Mouse (Mus musculus) c-Kit-positive CD71-negative TER-119-negative erythroid progenitor cells, embryonic 14.5 days (primary cell): ENCODE results near the gene Mroh3.

ENCODE experiments used
- DNase-seq: peaks from one replicate; pipeline ENCODE4 v3.0.0-alpha.2; 2013; ENCODE audit warnings: low read depth

Mroh3 gene

DNA sequence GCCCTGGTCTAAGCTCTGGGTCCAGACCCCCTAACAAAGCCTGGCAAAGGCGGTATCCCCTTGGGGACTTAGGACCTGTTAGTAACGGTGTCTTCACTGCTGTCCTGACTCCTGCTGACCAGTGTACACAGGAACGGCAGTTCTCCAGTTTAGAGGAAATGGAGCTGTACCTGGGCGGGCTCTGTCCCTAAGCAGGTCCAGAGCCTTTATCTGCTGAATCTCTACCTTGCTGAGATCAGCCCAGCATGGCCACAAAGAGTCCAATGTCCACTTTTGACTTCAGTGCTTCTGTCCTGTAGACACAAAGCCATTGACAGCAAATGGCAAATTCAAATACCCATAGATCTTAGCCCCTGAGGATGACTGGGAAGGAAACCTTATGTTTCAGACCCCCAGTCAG is 55.7 kb downstream of the Mroh3 start:
- no peak for DNase-seq

GRCm38 (mm10) chr1:136156304-136156703 is 56.3 kb downstream of the Mroh3 start:
- DNase-seq, result no peak

GRCm38 (mm10) chr1:136151371-136151770 is 61.3 kb downstream of the Mroh3 start:
- no peak for DNase-seq

DNA sequence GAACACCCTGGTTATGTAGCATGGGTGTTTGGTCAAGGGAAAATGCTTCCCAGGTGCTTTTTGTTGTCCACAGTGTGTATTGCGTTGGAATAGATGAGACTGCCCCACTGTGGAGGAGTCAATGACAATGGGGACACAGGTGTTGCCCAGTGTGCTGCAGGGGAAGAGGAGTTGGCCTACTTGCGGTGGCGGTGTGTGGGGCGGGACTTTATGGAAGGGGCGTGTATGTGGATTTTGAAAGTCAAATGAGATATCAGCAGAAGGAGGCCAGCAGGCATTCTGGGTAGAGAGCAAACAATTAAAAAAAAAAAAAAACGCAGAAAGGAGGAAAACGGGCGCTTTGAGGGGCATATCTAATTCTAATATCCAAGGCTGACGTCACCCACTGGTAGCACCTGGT is 62.9 kb downstream of the Mroh3 start:
- no peak for DNase-seq

DNA sequence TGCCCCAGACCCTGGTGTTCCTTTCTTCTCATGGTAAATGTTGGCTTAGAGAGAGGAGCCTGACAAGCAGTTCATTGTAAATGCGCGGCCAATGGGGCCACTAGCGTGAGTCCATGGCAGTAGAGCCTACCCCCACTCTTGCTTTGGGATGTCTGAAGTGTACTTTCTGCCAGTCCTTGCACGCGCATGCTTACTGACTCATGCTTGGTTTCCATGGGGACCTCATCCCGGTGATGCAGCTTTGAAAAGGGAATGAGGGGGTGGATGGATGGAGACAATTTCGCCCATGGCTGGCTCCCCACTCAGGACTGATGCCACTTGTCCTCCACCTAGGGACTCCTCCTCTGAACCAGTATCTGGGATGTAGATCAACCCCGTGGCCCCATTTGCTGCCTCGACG is 69.1 kb downstream of the Mroh3 start:
- DNase-seq, result no peak

- DNase-seq, result no peak
These were observed 70.3 kb downstream of the Mroh3 start for GRCm38 (mm10) chr1:136142336-136142735.

GRCm38 (mm10) chr1:136141176-136141950 is 71.3 kb downstream of the Mroh3 start:
- DNase-seq, result no peak

DNA sequence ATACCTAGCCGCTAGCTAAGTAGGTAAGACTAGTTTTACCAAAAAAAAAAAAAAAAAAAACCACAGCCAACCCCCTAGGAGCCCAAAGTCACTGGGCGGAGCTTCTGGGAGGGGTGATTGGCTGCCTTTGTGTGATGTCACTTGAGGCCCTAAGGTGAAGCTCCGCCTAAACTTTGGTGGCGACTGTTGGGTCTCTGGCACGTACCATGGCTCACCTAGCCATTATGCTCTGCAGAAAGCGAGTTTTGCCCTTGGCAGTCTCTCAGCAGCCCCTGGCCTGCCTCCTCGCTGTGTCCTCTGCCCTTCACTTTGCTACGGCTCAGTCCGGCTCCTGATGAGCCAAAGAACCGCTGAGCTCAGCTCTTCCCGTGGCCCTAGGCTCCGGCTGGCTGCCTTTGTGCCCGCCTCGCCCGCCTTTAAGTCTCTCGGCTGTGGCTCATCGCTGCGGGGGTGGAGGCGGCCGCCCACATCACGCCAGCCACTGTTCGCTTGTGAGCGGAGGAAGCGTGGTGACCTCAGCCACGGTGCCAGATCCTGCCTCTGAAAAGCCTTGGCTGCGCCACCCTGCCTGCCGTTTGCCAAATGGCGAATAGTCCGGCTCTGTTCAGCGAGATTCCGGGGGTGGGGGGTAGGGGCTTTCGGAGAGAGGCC is 72.5 kb downstream of the Mroh3 start:
- peak; percentile 92 for DNase-seq

- no peak for DNase-seq
These were observed 74.3 kb downstream of the Mroh3 start for GRCm38 (mm10) chr1:136138191-136138830.

- no peak for DNase-seq
These were observed 75.1 kb downstream of the Mroh3 start for GRCm38 (mm10) chr1:136137575-136137974.

- no peak for DNase-seq
These were observed 75.5 kb downstream of the Mroh3 start for GRCm38 (mm10) chr1:136137071-136137531.

- no peak for DNase-seq
These were observed 76.1 kb downstream of the Mroh3 start for GRCm38 (mm10) chr1:136136547-136136946.

DNA sequence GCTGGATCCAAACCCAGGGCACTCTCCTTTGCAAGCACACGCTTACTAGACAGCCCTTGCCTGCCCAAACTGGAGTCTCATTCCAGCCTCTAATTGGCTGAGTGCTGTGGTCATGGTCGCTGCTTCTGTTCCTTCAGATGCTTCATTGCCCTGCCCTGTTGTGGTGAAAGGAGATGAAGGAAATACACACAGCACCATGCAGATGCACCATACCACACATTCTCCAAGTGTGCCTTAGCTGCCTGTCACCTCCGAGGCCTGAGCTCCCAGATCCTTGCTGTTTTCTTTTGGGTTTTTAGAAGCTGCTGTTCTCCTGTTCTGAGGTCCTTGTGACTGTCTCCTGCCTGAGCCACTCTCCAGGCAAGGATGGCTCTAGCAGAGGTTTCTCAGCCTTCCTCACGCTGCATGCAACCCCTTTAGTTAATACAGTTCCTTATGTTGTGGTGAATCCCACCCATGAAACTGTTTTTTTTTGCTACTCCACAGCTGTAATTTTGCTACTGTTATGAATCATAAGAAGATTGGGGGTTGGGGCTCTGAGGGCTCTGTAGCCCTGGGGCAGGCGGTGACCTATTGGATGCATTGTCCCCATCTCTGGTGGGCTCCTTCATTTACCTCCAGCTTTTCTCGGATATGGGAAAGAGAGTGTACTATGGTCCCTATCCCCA is 76.7 kb downstream of the Mroh3 start:
- DNase-seq, result no peak

- peak; percentile 78 for DNase-seq
These were observed 77.6 kb downstream of the Mroh3 start for GRCm38 (mm10) chr1:136135046-136135445.

DNA sequence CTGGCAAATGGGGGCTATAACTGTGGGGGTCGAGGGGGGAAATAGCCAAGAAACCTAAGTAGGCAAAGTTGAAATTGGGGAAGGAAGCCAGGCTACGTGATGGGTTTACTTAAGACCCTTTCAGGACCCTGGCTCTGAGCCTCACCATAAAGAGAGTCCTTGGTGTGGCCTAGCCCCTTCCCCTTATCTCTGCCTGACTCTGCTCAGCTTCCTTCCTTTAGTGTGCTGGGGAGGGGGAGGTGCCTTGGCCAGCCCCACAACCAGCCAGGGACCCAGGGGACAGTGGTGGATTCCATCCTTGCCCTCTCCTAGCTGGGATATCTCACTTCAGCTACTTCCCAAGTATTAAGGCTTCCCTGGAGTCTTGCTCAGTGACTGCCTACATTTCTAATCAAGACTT is 78.1 kb downstream of the Mroh3 start:
- no peak for DNase-seq

- DNase-seq, result no peak
These were observed 78.9 kb downstream of the Mroh3 start for GRCm38 (mm10) chr1:136133570-136134240.

- no peak for DNase-seq
These were observed 80.0 kb downstream of the Mroh3 start for GRCm38 (mm10) chr1:136132386-136133201.
